Mouse (Mus musculus) midbrain, embryonic 12.5 days (tissue): ENCODE measurements around the gene Ap3d1. TPM values are rescaled to one million over a fixed set of nuclear protein-coding genes. Genes with fewer than 3 reads are reported as not detected.

ENCODE experiments used
- ATAC-seq: fragments of 200-750 bp; cut with Nextera tagmentation; 2 replicates; pipeline ENCODE4 v1.8.0; 2017; ENCODE audit warnings: low read depth, moderate TSS enrichment, moderate library complexity; ENCODE audit not compliant: low FRiP score
- H3K27ac ChIP-seq: fragments of 300-500 bp; sonication (generic); replicated peaks from 2 replicates; pipeline ENCODE4 v1.5.1; 2016; ENCODE audit warnings: mild to moderate bottlenecking
- H3K27me3 ChIP-seq: fragments of 300-500 bp; sonication (generic); 2 replicates; pipeline ENCODE4 v1.6.1; 2016; ENCODE audit warnings: mild to moderate bottlenecking
- H3K36me3 ChIP-seq: fragments of 300-500 bp; sonication (generic); 2 replicates; pipeline ENCODE4 v1.6.1; 2016
- H3K4me1 ChIP-seq: fragments of 300-500 bp; sonication (generic); 2 replicates; pipeline ENCODE4 v1.6.1; 2016
- H3K4me2 ChIP-seq: fragments of 300-500 bp; sonication (generic); replicated peaks from 2 replicates; pipeline ENCODE4 v1.6.1; 2016; ENCODE audit warnings: mild to moderate bottlenecking, moderate library complexity
- H3K4me3 ChIP-seq: fragments of 300-500 bp; sonication (generic); 2 replicates; pipeline ENCODE4 v1.5.1; 2016; ENCODE audit warnings: mild to moderate bottlenecking
- H3K9ac ChIP-seq: fragments of 300-500 bp; sonication (generic); replicated peaks from 2 replicates; pipeline ENCODE4 v1.6.1; 2016; ENCODE audit warnings: mild to moderate bottlenecking, moderate library complexity
- H3K9me3 ChIP-seq: fragments of 300-500 bp; sonication (generic); 2 replicates; pipeline ENCODE4 v1.6.1; 2016; ENCODE audit warnings: mild to moderate bottlenecking
- WGBS: fragments of 180-500 bp; shearing (Covaris S2); methylation state at CpG from one replicate; pipeline ENCODE4 v1.1.7; 2016; 5-methylcytosine and 5-hydroxymethylcytosine counted together
- polyA plus RNA-seq: library from polyadenylated mRNA; unstranded; fragments of >200 nt; fragmentation: Nextera tagmentation; extraction: Ambion mirVana; gene quantifications from 2 replicates; pipeline ENCODE4 v1.2.1, GENCODE M21; 2016

Gene Ap3d1
- polyA plus RNA-seq, result 94.0 and 99.1 TPM in 2 replicates

GRCm38 (mm10) chr10:80742180-80742978, at the start of gene Ap3d1:
Gene Ap3d1 (minus strand): TSS chr10:80742264.
- Histone ChIP-seq H3K27ac (peak within 1 kb of the TSS; percentile 76), H3K4me1 (peaks cover 25% of the 10 kb centered on the region), H3K36me3 (no peaks in the 10 kb centered on the region), H3K4me3 (peak within 1 kb of the TSS; percentile 97), H3K27me3 (no peaks in the 10 kb centered on the region), H3K4me2 (peak within 1 kb of the TSS; percentile 99), H3K9me3 (no peaks in the 10 kb centered on the region), H3K9ac (peak within 1 kb of the TSS; percentile 99)
- ATAC-seq, result peak; percentile 99
- WGBS, result 3% methylated on average over 25 of the region's 25 CpGs

- Histone ChIP-seq H3K9me3 (no peaks in the 10 kb centered on the region), H3K4me2 (no peak overlapping the region), H3K27me3 (no peaks in the 10 kb centered on the region), H3K36me3 (peaks cover 98% of the 10 kb centered on the region), H3K27ac (0 out of 2 replicates have a peak overlapping the region, but pooled peaks have one; percentile 20), H3K4me3 (no peak overlapping the region), H3K9ac (no peak overlapping the region), H3K4me1 (peaks cover 7% of the 10 kb centered on the region)
- WGBS, result 88% methylated on average over 30 of the region's 33 CpGs
- no peak for ATAC-seq
Observed at GRCm38 (mm10) chr10:80791476-80792174, 49.6 kb upstream of the Ap3d1 start.

GRCm38 (mm10) chr10:80790761-80791404, 48.8 kb upstream of the Ap3d1 start:
- H3K27me3 ChIP-seq, result no peaks in the 10 kb centered on the region
- no peak for ATAC-seq
- H3K27ac ChIP-seq, result no peak overlapping the region
- H3K9me3 ChIP-seq, result no peaks in the 10 kb centered on the region
- H3K4me3 ChIP-seq, result no peak overlapping the region
- H3K4me1 ChIP-seq, result 0 out of 2 replicates have a peak, but pooled peaks cover 2% of the 10 kb centered on the region
- WGBS, result 87% methylated on average over 19 of the region's 19 CpGs
- peaks cover 98% of the 10 kb centered on the region for H3K36me3 ChIP-seq
- no peak overlapping the region for H3K4me2 ChIP-seq
- no peak overlapping the region for H3K9ac ChIP-seq

- ATAC-seq, result no peak
- Histone ChIP-seq H3K4me2 (no peak overlapping the region), H3K36me3 (peaks cover 99% of the 10 kb centered on the region), H3K27me3 (no peaks in the 10 kb centered on the region), H3K4me1 (no peaks in the 10 kb centered on the region), H3K27ac (no peak overlapping the region), H3K4me3 (no peak overlapping the region), H3K9me3 (no peaks in the 10 kb centered on the region), H3K9ac (no peak overlapping the region)
- WGBS, result 89% methylated on average over 2 of the region's 2 CpGs
Observed at GRCm38 (mm10) chr10:80787517-80787916, 45.5 kb upstream of the Ap3d1 start.

GRCm38 (mm10) chr10:80785963-80786362, 43.9 kb upstream of the Ap3d1 start:
- 92% methylated on average over 11 of the region's 11 CpGs for WGBS
- Histone ChIP-seq H3K4me2 (no peak overlapping the region), H3K4me3 (no peak overlapping the region), H3K9me3 (no peaks in the 10 kb centered on the region), H3K27me3 (no peaks in the 10 kb centered on the region), H3K27ac (no peak overlapping the region), H3K9ac (no peak overlapping the region), H3K4me1 (no peaks in the 10 kb centered on the region), H3K36me3 (peaks cover 99% of the 10 kb centered on the region)
- no peak for ATAC-seq

- H3K36me3 ChIP-seq, result peaks cover 96% of the 10 kb centered on the region
- H3K27ac ChIP-seq, result no peak overlapping the region
- ATAC-seq, result no peak
- WGBS, result 75% methylated on average over 12 of the region's 12 CpGs
- H3K9me3 ChIP-seq, result no peaks in the 10 kb centered on the region
- no peak overlapping the region for H3K9ac ChIP-seq
- no peak overlapping the region for H3K4me2 ChIP-seq
- H3K27me3 ChIP-seq, result no peaks in the 10 kb centered on the region
- no peaks in the 10 kb centered on the region for H3K4me1 ChIP-seq
- no peak overlapping the region for H3K4me3 ChIP-seq
Observed at GRCm38 (mm10) chr10:80784871-80785270, 42.8 kb upstream of the Ap3d1 start.

GRCm38 (mm10) chr10:80784302-80784701, 42.2 kb upstream of the Ap3d1 start:
- no peak overlapping the region for H3K4me2 ChIP-seq
- no peak overlapping the region for H3K27ac ChIP-seq
- 0 out of 2 replicates have a peak overlapping the region, but pooled peaks have one; percentile 15 for H3K9ac ChIP-seq
- H3K9me3 ChIP-seq, result no peaks in the 10 kb centered on the region
- no peaks in the 10 kb centered on the region for H3K4me1 ChIP-seq
- WGBS, result 96% methylated on average over 2 of the region's 2 CpGs
- peaks cover 97% of the 10 kb centered on the region for H3K36me3 ChIP-seq
- ATAC-seq, result no peak
- no peak overlapping the region for H3K4me3 ChIP-seq
- no peaks in the 10 kb centered on the region for H3K27me3 ChIP-seq

- Histone ChIP-seq H3K9me3 (no peaks in the 10 kb centered on the region), H3K9ac (no peak overlapping the region), H3K27ac (no peak overlapping the region), H3K4me3 (no peak overlapping the region), H3K4me2 (no peak overlapping the region), H3K36me3 (peaks cover 97% of the 10 kb centered on the region), H3K27me3 (no peaks in the 10 kb centered on the region), H3K4me1 (no peaks in the 10 kb centered on the region)
- no peak for ATAC-seq
Observed at GRCm38 (mm10) chr10:80779565-80779964, 37.5 kb upstream of the Ap3d1 start.

- 94% methylated on average over 5 of the region's 5 CpGs for WGBS
- no peak overlapping the region for H3K4me3 ChIP-seq
- H3K9me3 ChIP-seq, result no peaks in the 10 kb centered on the region
- no peak for ATAC-seq
- H3K4me2 ChIP-seq, result no peak overlapping the region
- H3K27ac ChIP-seq, result no peak overlapping the region
- no peaks in the 10 kb centered on the region for H3K4me1 ChIP-seq
- no peak overlapping the region for H3K9ac ChIP-seq
- peaks cover 97% of the 10 kb centered on the region for H3K36me3 ChIP-seq
- H3K27me3 ChIP-seq, result no peaks in the 10 kb centered on the region
Observed at GRCm38 (mm10) chr10:80777123-80777522, 35.1 kb upstream of the Ap3d1 start.

GRCm38 (mm10) chr10:80776358-80776869, 34.4 kb upstream of the Ap3d1 start:
- H3K9ac ChIP-seq, result no peak overlapping the region
- H3K9me3 ChIP-seq, result no peaks in the 10 kb centered on the region
- H3K27me3 ChIP-seq, result no peaks in the 10 kb centered on the region
- no peak overlapping the region for H3K27ac ChIP-seq
- peaks cover 97% of the 10 kb centered on the region for H3K36me3 ChIP-seq
- H3K4me2 ChIP-seq, result no peak overlapping the region
- no peaks in the 10 kb centered on the region for H3K4me1 ChIP-seq
- WGBS, result 88% methylated on average over 6 of the region's 6 CpGs
- no peak overlapping the region for H3K4me3 ChIP-seq
- no peak for ATAC-seq

- Histone ChIP-seq H3K9ac (no peak overlapping the region), H3K4me3 (no peak overlapping the region), H3K9me3 (no peaks in the 10 kb centered on the region), H3K4me1 (no peaks in the 10 kb centered on the region), H3K4me2 (no peak overlapping the region), H3K27me3 (no peaks in the 10 kb centered on the region), H3K36me3 (peaks cover 97% of the 10 kb centered on the region), H3K27ac (no peak overlapping the region)
- 88% methylated on average over 4 of the region's 4 CpGs for WGBS
- ATAC-seq, result no peak
Observed at GRCm38 (mm10) chr10:80775731-80776130, 33.7 kb upstream of the Ap3d1 start.

- H3K4me3 ChIP-seq, result no peak overlapping the region
- peaks cover 99% of the 10 kb centered on the region for H3K36me3 ChIP-seq
- H3K9ac ChIP-seq, result no peak overlapping the region
- H3K27ac ChIP-seq, result no peak overlapping the region
- no peak overlapping the region for H3K4me2 ChIP-seq
- H3K27me3 ChIP-seq, result no peaks in the 10 kb centered on the region
- 94% methylated on average over 4 of the region's 4 CpGs for WGBS
- H3K9me3 ChIP-seq, result no peaks in the 10 kb centered on the region
- no peaks in the 10 kb centered on the region for H3K4me1 ChIP-seq
- no peak for ATAC-seq
Observed at GRCm38 (mm10) chr10:80774981-80775380, 32.9 kb upstream of the Ap3d1 start.
